Mouse (Mus musculus) MEL (cell line): Measurements from ENCODE around the gene Amz2. TPM values are rescaled to one million over a fixed set of nuclear protein-coding genes. Genes with fewer than 3 reads are reported as not detected.
A peak's percentile ranks its signal among the peaks of the same experiment; 100 is the strongest.

ENCODE experiments used
- DNase-seq: peaks from one replicate; pipeline ENCODE4 v3.0.0; 2011; ENCODE audit warnings: low read depth, low spot score
- H3K27ac ChIP-seq: 2 replicates; pipeline ENCODE4 v1.5.1; 2012; ENCODE audit warnings: low read depth, mild to moderate bottlenecking, control low read depth, low read length, moderate library complexity; ENCODE audit not compliant: control insufficient read depth
- H3K27me3 ChIP-seq, 2 experiments: fragments of 150-350 bp in 1 of 2; sonication (generic) in 1 of 2; 2 replicates each; pipeline ENCODE4 v1.6.1; 2012; ENCODE audit warnings: low read length in 2 of 2, mild to moderate bottlenecking in 2 of 2, improper control_type of control experiment in 1 of 2, moderate library complexity in 1 of 2; ENCODE audit not compliant: insufficient read depth in 2 of 2, control insufficient read depth in 1 of 2
- H3K36me3 ChIP-seq, 2 experiments: 2 replicates each; pipeline ENCODE4 v1.6.1; 2012 to 2014; ENCODE audit warnings: low read length in 2 of 2, improper control_type of control experiment in 1 of 2, inconsistent platforms in 1 of 2, mild to moderate bottlenecking in 1 of 2; ENCODE audit not compliant: insufficient read depth in 2 of 2, control insufficient read depth in 1 of 2
- H3K4me1 ChIP-seq, 2 experiments: fragments of 150-350 bp in 1 of 2; sonication (generic) in 1 of 2; 2 replicates each; pipeline ENCODE4 v1.6.1; 2012; ENCODE audit warnings: low read length in 2 of 2, improper control_type of control experiment in 1 of 2, mild to moderate bottlenecking in 1 of 2; ENCODE audit not compliant: insufficient read depth in 2 of 2, control insufficient read depth in 1 of 2
- H3K4me3 ChIP-seq, 2 experiments: fragments of 150-350 bp in 1 of 2; sonication (generic) in 1 of 2; 2 replicates each; pipeline ENCODE4 v1.5.1; 2012; ENCODE audit warnings: low read depth in 2 of 2, low read length in 2 of 2, mild to moderate bottlenecking in 2 of 2, moderate library complexity in 2 of 2, control low read depth in 1 of 2, improper control_type of control experiment in 1 of 2; ENCODE audit not compliant: control insufficient read depth in 1 of 2, insufficient read depth in 1 of 2
- H3K79me2 ChIP-seq: 2 replicates; pipeline ENCODE4 v1.6.1; 2012; ENCODE audit warnings: mild to moderate bottlenecking, low read length, moderate library complexity; ENCODE audit not compliant: control insufficient read depth, poor library complexity, insufficient read depth
- H3K9ac ChIP-seq: 2 replicates; pipeline ENCODE4 v1.6.1; 2012; ENCODE audit warnings: low read depth, mild to moderate bottlenecking, control low read depth, low read length, moderate library complexity; ENCODE audit not compliant: control insufficient read depth, poor library complexity, severe bottlenecking
- H3K9me3 ChIP-seq: fragments of 150-350 bp; sonication (generic); replicated peaks from 2 replicates; pipeline ENCODE4 v1.6.1; 2012; ENCODE audit warnings: mild to moderate bottlenecking, low read length, improper control_type of control experiment, moderate library complexity; ENCODE audit not compliant: insufficient read depth
- E2F4 ChIP-seq: IDR thresholded peaks from 2 replicates; pipeline ENCODE4 v1.6.1; 2011; ENCODE audit warnings: low read depth, low read length, improper control_type of control experiment, borderline replicate concordance
- ELF1 ChIP-seq: IDR thresholded peaks from 2 replicates; pipeline ENCODE4 v1.6.1; 2014; ENCODE audit warnings: low read depth, mild to moderate bottlenecking, inconsistent platforms, low read length, improper control_type of control experiment, moderate library complexity
- EP300 ChIP-seq, 2 experiments: IDR thresholded peaks; 2 replicates each; pipeline ENCODE4 v1.6.1; 2011; ENCODE audit warnings: improper control_type of control experiment in 2 of 2, low read length in 2 of 2, low read depth in 1 of 2, mild to moderate bottlenecking in 1 of 2
- ETS1 ChIP-seq: IDR thresholded peaks from 2 replicates; pipeline ENCODE4 v1.6.1; 2012; ENCODE audit warnings: low read depth, mild to moderate bottlenecking, inconsistent platforms, low read length, improper control_type of control experiment, moderate library complexity
- HCFC1 ChIP-seq: IDR thresholded peaks from 2 replicates; pipeline ENCODE4 v1.6.1; 2012; ENCODE audit warnings: low read depth, mild to moderate bottlenecking, inconsistent platforms, low read length, improper control_type of control experiment, moderate library complexity
- JUND ChIP-seq: IDR thresholded peaks from 2 replicates; pipeline ENCODE4 v1.6.1; 2011; ENCODE audit warnings: low read depth, mild to moderate bottlenecking, improper control_type of control experiment, low read length
- MAX ChIP-seq: IDR thresholded peaks from 2 replicates; pipeline ENCODE4 v1.6.1; 2011; ENCODE audit warnings: low read length, improper control_type of control experiment
- MAZ ChIP-seq: IDR thresholded peaks from 2 replicates; pipeline ENCODE4 v1.6.1; 2012; ENCODE audit warnings: low read depth, mild to moderate bottlenecking, inconsistent platforms, low read length, improper control_type of control experiment
- POLR2A ChIP-seq, 2 experiments: IDR thresholded peaks; 2 replicates each; pipeline ENCODE4 v1.6.1; 2011 to 2012; ENCODE audit warnings: low read length in 2 of 2, mild to moderate bottlenecking in 2 of 2, control low read depth in 1 of 2, improper control_type of control experiment in 1 of 2, low read depth in 1 of 2, moderate library complexity in 1 of 2; ENCODE audit not compliant: control insufficient read depth in 1 of 2, insufficient read depth in 1 of 2, poor library complexity in 1 of 2
- RAD21 ChIP-seq: IDR thresholded peaks from 2 replicates; pipeline ENCODE4 v1.6.1; 2011; ENCODE audit warnings: mild to moderate bottlenecking, low read depth, low read length, improper control_type of control experiment
- SIN3A ChIP-seq: IDR thresholded peaks from 2 replicates; pipeline ENCODE4 v1.6.1; 2012; ENCODE audit warnings: low read length, improper control_type of control experiment, inconsistent platforms
- SMC3 ChIP-seq: IDR thresholded peaks from 2 replicates; pipeline ENCODE4 v1.6.1; 2011; ENCODE audit warnings: low read depth, low read length, improper control_type of control experiment
- UBTF ChIP-seq: IDR thresholded peaks from 2 replicates; pipeline ENCODE4 v1.6.1; 2012; ENCODE audit warnings: low read depth, mild to moderate bottlenecking, inconsistent platforms, low read length, improper control_type of control experiment, moderate library complexity, borderline replicate concordance; ENCODE audit not compliant: insufficient read depth
- USF1 ChIP-seq: IDR thresholded peaks from 2 replicates; pipeline ENCODE4 v1.6.1; 2014; ENCODE audit warnings: low read depth, mild to moderate bottlenecking, inconsistent platforms, low read length, improper control_type of control experiment, moderate library complexity
- ZMIZ1 ChIP-seq: IDR thresholded peaks from 2 replicates; pipeline ENCODE4 v1.6.1; 2012; ENCODE audit warnings: low read depth, mild to moderate bottlenecking, inconsistent platforms, low read length, improper control_type of control experiment, moderate library complexity
- polyA plus RNA-seq, 2 experiments: library from polyadenylated mRNA; stranded (reverse) in 1 of 2; unstranded in 1 of 2; fragments of >175 nt in 1 of 2; fragments of >200 nt in 1 of 2; gene quantifications; 2 replicates each; pipeline versions ENCODE4 v1.2.1 to v1.2.4; 2012; ENCODE audit warnings: low replicate concordance in 2 of 2, low read depth in 1 of 2; ENCODE audit not compliant: insufficient read length in 2 of 2, insufficient read depth in 1 of 2, missing spikeins in 1 of 2
- total RNA-seq: library from RNA; depleted of rRNA; stranded (reverse); fragments of 300-350 nt; gene quantifications from 2 replicates; pipeline ENCODE4 v1.2.3, GENCODE M21; 2012

Gene Amz2
- total and polyA plus RNA-seq, 3 experiments: 40.2 to 1,743 (median 47.1) TPM

GRCm38 (mm10) chr11:109496475-109496993 is 70.8 kb downstream of the Amz2 start:
- no peak for DNase-seq
- TF ChIP-seq MAX (no peak), HCFC1 (no peak), JUND (no peak), EP300 (IDR thresholded peaks at IDR 0.05; ENCODE audit: low read depth in 1 of 2, low read length in 2 of 2) (no peak), RAD21 (no peak), USF1 (no peak), SMC3 (no peak), ELF1 (no peak), UBTF (no peak), POLR2A (IDR thresholded peaks at IDR 0.05; ENCODE audit: control insufficient read depth in 1 of 2, insufficient read depth in 1 of 2, low read depth in 1 of 2, low read length in 2 of 2, poor library complexity in 1 of 2) (no peak), E2F4 (no peak), ZMIZ1 (no peak)
- Histone ChIP-seq H3K79me2 (no peaks in the 10 kb centered on the region), H3K36me3 (peaks cover 0 to 27% of the 10 kb centered on the region in 2 experiments; a peak in 2 of 4 replicates), H3K4me1 (peaks cover 17 to 46% of the 10 kb centered on the region in 2 experiments), H3K9me3 (no peaks in the 10 kb centered on the region), H3K9ac (no peak overlapping the region), H3K27ac (no peak overlapping the region), H3K27me3 (no peaks in the 10 kb centered on the region), H3K4me3 (no peak overlapping the region)

DNA sequence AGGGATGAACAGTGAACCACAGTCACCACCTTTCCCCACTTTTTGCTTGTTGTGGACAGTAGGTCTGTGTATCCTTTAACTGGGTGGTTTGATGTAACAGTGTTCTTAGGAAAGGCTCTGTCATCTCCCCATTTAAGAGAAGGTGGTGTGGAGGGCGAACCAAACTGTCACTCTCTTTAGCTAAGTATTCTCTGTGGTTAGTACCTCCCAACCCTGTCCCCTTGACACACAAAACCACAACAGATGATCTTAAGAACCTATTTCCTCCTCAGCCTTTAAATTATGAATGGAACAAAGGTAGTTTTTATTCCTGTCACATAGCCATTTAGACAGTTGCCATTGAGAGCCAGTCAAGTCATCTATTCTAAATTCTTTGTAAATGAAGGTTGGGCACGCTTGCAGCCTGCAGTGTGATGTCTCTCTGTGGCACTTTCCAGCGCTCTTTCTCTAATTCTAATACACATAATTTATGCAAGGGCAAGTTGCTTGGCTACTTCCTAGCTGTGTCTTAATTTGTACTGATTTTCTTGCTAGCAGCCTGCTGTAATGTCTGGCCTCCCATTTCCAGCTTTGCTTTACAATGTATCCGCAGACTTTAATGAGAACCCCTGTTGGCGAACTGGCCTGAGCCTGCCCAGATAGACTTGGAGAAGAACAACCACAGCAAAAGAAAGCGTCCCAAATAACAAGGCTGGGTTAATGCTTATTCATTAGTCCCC is 71.4 kb downstream of the Amz2 start:
- peaks cover 0 to 27% of the 10 kb centered on the region in 2 experiments; a peak in 2 of 4 replicates for H3K36me3 ChIP-seq
- DNase-seq: peak; percentile 52
- peak; percentile 66 for TF ChIP-seq ETS1
- TF ChIP-seq MAZ: no peak
- TF ChIP-seq SIN3A: 0 out of 2 replicates have a peak, but pooled peaks have one; percentile 23
- H3K27ac ChIP-seq: no peak overlapping the region
- H3K79me2 ChIP-seq: no peaks in the 10 kb centered on the region
- H3K9ac ChIP-seq: no peak overlapping the region
- H3K9me3 ChIP-seq: no peaks in the 10 kb centered on the region
- no peak overlapping the region for H3K4me3 ChIP-seq
- H3K27me3 ChIP-seq: no peaks in the 10 kb centered on the region
- H3K4me1 ChIP-seq: peaks cover 17 to 43% of the 10 kb centered on the region in 2 experiments
